Mouse (Mus musculus) layer of hippocampus, adult 11-12 months (tissue): Measurements from ENCODE around the gene Gtf3c1.
"Not testable (repeated sequence)": the region's sequence is repeated elsewhere in the genome, so short reads cannot be mapped to it uniquely, and the experiment has no call there.

Source experiments
- DNase-seq: peaks from one replicate; pipeline ENCODE4 v3.0.0; 2022; ENCODE audit warnings: low spot score

Gene Gtf3c1

GRCm38 (mm10) chr7:125707593-125708022 is at the start of gene Gtf3c1, which contains the start of gene D430042O09Rik:
TSS of gene Gtf3c1 (minus strand) at chr7:125707780.
TSS of gene D430042O09Rik (plus strand) at chr7:125707888.
- peak; percentile 100 for DNase-seq

GRCm38 (mm10) chr7:125756806-125757205 is 49.2 kb upstream of the Gtf3c1 start:
- DNase-seq, result no peak

GRCm38 (mm10) chr7:125753326-125753715 is 45.7 kb upstream of the Gtf3c1 start:
- DNase-seq, result no peak

GRCm38 (mm10) chr7:125752699-125753325 is 45.2 kb upstream of the Gtf3c1 start:
- DNase-seq, result no peak

- no peak for DNase-seq
Observed at GRCm38 (mm10) chr7:125748186-125748585, 40.6 kb upstream of the Gtf3c1 start.

- DNase-seq, result no peak
Observed at GRCm38 (mm10) chr7:125747316-125747690, 39.7 kb upstream of the Gtf3c1 start.

GRCm38 (mm10) chr7:125746621-125747315 is 39.2 kb upstream of the Gtf3c1 start:
- no peak for DNase-seq

- no peak for DNase-seq
Observed at GRCm38 (mm10) chr7:125744774-125745173, 37.2 kb upstream of the Gtf3c1 start.

- DNase-seq, result no peak
Observed at GRCm38 (mm10) chr7:125741271-125741703, 33.7 kb upstream of the Gtf3c1 start.

- DNase-seq, result no peak
Observed at GRCm38 (mm10) chr7:125740521-125740920, 32.9 kb upstream of the Gtf3c1 start.

- no peak for DNase-seq
Observed at GRCm38 (mm10) chr7:125736366-125737015, 28.9 kb upstream of the Gtf3c1 start.

GRCm38 (mm10) chr7:125733791-125734190 is 26.2 kb upstream of the Gtf3c1 start:
- DNase-seq, result no peak

- DNase-seq, result no peak
Observed at GRCm38 (mm10) chr7:125731679-125732078, 24.1 kb upstream of the Gtf3c1 start.

- peak; percentile 71 for DNase-seq
Observed at GRCm38 (mm10) chr7:125723189-125723972, 15.8 kb upstream of the Gtf3c1 start.

GRCm38 (mm10) chr7:125722127-125722526 is 14.5 kb upstream of the Gtf3c1 start:
- no peak for DNase-seq

GRCm38 (mm10) chr7:125721033-125721432 is 13.5 kb upstream of the Gtf3c1 start:
- no peak for DNase-seq

- no peak for DNase-seq
Observed at GRCm38 (mm10) chr7:125720370-125720769, 12.8 kb upstream of the Gtf3c1 start.

GRCm38 (mm10) chr7:125717612-125718011 is 10.0 kb upstream of the Gtf3c1 start:
- no peak for DNase-seq

- no peak for DNase-seq
Observed at GRCm38 (mm10) chr7:125716724-125717123, 9.1 kb upstream of the Gtf3c1 start.

GRCm38 (mm10) chr7:125714803-125715202 is 7.2 kb upstream of the Gtf3c1 start:
- no peak for DNase-seq

- not testable (repeated sequence) for DNase-seq
Observed at GRCm38 (mm10) chr7:125713542-125714055, 6.0 kb upstream of the Gtf3c1 start.

- no peak for DNase-seq
Observed at GRCm38 (mm10) chr7:125708100-125708499, 520 bp upstream of the Gtf3c1 start.
